Mouse (Mus musculus): ENCODE measurements around the gene Caskin1.
"Not testable (repeated sequence)": the region's sequence is repeated elsewhere in the genome, so short reads cannot be mapped to it uniquely, and the experiment has no call there.

The Caskin1 gene

GRCm38 (mm10) chr17:24488186-24488661 lies at the start of gene Caskin1:
Gene Caskin1 (plus strand): TSS chr17:24488601.
- peak in 1 of 2 experiments; percentile 63 for DNase-seq (ENCODE audit: low spot score in 2 of 2)

GRCm38 (mm10) chr17:24440377-24440776 lies 48.0 kb upstream of the Caskin1 start:
- DNase-seq (ENCODE audit: low spot score in 2 of 2) = no peak

DNA sequence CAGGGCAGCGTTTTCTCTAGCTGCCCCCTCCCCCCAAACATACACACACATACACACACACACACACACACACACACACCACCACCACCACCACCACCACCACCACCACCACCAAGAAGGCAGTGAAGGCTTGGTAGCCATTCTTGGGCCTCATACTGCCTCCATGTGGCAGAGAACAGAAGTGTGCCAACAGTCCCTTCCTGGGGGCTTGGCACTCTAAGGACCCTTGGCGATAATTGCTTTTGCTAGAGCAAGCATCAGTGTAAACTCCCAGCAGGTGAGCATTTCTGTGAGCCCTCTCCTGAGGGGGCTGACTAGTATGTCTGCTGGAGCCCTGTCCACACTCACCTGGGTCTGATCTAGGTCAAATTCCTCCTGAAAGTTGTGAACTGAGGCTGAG lies 47.3 kb upstream of the Caskin1 start:
- DNase-seq (ENCODE audit: low spot score in 2 of 2) = no peak

DNA sequence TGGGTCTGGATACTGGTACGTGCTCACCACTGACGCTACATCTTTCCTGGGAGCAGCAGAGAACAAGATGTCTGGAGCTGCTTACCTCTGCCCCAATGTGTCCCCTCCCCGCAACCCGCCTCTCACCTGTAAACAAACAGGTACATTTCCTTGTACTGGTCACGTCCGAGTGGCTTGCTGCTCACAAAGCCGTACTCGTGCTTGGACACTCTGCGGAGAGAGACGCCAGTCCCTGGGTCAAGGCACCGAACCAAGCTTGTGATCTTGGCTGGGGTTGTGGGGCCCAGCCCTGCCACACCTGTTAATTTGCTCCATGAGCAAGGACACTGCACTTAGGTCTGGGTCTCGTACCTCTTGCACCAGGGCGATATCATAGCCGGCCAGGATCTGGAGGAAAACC lies 46.3 kb upstream of the Caskin1 start:
- no peak for DNase-seq (ENCODE audit: low spot score in 2 of 2)

- no peak for DNase-seq (ENCODE audit: low spot score in 2 of 2)
Measured at GRCm38 (mm10) chr17:24442632-24443155, 45.7 kb upstream of the Caskin1 start, which contains the start of gene Dnase1l2. Gene Dnase1l2 (minus strand): TSS chr17:24443105.

- peak in 1 of 2 experiments; percentile 40 for DNase-seq (ENCODE audit: low spot score in 2 of 2)
Measured at GRCm38 (mm10) chr17:24443409-24443808, 45.0 kb upstream of the Caskin1 start.

DNA sequence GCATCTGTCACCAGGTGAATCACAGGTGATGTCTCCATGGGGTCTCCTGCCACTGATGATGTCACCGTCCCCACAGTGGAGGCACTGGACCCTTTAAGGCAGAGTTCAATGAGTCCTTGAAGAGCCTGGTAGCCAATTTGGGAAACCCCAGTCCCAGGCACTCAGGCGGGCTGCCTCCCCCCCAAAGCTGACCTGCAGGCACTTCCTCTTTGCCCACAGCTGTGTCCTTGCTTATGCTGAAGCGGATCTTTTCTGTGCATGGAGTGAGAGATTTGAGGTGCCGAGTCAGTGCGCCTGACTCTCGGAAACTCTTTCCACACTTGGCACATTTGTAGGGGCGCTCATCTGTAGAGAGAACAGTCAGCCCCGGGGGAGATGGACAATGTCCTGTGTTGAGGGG lies 41.8 kb upstream of the Caskin1 start:
- no peak for DNase-seq (ENCODE audit: low spot score in 2 of 2)

- DNase-seq (ENCODE audit: low spot score in 2 of 2) = no peak
Measured at GRCm38 (mm10) chr17:24449507-24449906, 38.9 kb upstream of the Caskin1 start.

- DNase-seq (ENCODE audit: low spot score in 2 of 2) = no peak
Measured at GRCm38 (mm10) chr17:24451220-24451619, 37.2 kb upstream of the Caskin1 start.

GRCm38 (mm10) chr17:24453372-24453771 lies 35.0 kb upstream of the Caskin1 start:
- no peak for DNase-seq (ENCODE audit: low spot score in 2 of 2)

DNA sequence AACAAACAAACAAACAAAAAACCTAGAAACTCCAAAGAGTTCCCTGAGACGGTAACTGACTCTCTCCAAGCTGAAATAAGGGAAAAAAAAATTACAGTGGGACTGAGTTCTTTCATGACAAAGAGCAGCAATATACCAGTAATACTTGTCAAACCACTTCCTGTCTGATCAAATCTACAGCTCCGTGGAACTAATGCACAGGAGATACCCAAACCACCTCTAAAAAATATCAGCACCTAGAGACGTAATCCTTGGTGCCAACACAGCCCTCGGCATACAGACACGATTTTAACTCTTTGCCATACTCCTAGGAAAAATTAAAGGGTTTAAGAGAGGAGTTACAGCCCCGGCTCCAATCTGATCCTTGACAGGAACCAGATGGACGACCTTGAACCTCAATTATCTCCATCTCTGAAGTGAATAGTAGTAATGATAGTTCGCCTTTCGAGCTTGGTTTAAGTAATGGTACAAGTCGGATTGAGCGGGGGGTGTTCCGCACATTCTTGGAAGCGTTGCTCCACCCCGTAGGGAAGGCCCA lies 34.1 kb upstream of the Caskin1 start:
- DNase-seq (ENCODE audit: low spot score in 2 of 2) = no peak

GRCm38 (mm10) chr17:24454756-24455522 lies 33.5 kb upstream of the Caskin1 start:
- peak; percentile 98 to 99 for DNase-seq (ENCODE audit: low spot score in 2 of 2)

GRCm38 (mm10) chr17:24455523-24456206 lies 32.7 kb upstream of the Caskin1 start:
- DNase-seq (ENCODE audit: low spot score in 2 of 2) = not testable (repeated sequence)

- DNase-seq (ENCODE audit: low spot score in 2 of 2) = no peak
Measured at GRCm38 (mm10) chr17:24461580-24461979, 26.8 kb upstream of the Caskin1 start.

DNA sequence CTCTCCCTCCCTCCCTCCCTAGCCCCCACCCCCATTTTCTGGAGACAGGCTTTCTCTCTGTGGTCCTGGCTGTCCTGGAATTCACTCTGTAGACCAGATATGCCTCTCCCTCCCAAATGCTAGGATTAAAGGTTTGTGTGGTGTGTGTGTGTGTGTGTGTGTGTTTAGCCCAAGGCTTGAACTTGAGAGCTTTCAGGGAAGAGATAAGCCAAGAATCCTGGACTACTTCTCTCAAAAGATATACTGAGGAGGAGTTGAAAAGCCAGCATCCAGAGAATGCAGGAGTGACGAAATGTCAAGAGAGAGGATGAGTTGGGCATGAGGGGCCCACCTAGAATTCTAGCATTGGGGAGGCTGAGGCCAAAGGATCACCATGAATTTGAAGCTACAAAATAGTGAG lies 25.5 kb upstream of the Caskin1 start:
- no peak for DNase-seq (ENCODE audit: low spot score in 2 of 2)

DNA sequence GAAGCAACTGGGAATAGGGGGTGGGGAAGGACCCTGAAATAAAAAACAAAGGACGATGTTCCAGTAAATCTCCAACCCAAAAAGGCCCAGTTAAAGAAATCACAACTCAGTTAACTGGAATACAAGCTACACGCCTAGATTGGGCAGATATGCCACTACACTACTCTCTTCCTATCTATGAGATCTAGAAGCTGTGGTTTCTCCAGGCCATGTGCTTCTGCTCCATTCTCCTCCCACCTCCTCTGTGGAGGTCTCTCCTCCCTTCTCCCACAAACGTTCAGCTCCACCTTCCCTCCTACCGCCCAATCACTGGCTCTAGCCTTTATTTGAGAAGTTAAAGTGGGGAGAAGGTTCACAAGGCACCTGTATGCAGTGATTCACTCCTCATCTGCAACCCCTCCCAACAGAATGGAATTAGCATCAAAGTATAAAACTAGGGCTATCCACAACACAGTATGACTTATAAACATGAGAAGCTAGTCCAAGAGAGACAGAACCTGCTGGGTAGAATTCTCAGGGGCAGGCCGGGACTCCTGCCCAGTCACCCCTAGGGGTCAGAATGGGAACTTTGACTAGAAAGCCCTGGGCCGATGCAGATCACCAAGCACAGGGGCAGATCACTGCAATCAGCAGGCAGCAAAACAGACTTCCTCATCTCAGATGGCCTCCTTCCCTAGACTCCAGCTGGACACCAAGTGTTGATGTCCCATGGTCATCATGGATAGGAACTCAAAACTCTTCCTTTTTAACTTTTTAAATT lies 24.8 kb upstream of the Caskin1 start:
- no peak for DNase-seq (ENCODE audit: low spot score in 2 of 2)

- no peak for DNase-seq (ENCODE audit: low spot score in 2 of 2)
Measured at GRCm38 (mm10) chr17:24468636-24469246, 19.7 kb upstream of the Caskin1 start.

- DNase-seq (ENCODE audit: low spot score in 2 of 2) = no peak
Measured at GRCm38 (mm10) chr17:24469336-24469909, 19.0 kb upstream of the Caskin1 start.

DNA sequence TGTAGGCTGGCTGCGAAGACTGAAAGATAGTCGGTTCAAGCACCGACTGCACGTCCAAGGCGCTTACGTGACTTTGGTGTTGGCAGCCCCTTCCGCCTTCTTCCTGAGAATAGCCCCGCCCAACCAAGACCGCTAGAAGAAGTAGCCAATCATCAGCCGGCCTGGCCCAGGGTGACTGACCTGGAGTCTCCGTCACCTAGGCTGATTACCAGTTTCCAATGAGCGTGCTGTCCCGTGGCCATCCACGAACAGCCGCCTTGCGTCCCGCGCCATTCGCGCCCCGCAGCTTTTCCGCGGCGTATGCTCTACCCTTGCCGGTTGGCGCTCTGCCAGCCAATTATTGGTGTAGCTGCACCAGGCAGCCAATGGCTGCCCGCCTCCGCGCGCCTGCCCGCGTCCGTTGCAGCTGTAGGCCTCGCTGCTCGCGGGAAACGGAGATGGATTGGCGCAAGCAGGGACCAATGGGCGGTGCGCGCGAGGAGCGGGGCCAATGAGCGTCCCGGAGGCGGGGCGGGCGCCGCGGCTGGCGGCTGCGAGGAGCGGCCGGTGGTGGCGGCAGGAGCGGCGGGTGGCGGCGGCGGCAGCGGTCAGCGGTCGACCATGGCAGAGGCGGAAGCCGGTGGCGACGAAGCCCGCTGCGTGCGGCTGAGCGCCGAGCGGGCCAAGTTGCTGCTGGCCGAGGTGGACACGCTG lies 18.3 kb upstream of the Caskin1 start, which contains the start of the genes E4f1 and Pgp:
Gene E4f1 (minus strand): TSS at position 404 of the 693 bp plus-strand sequence.
Gene Pgp (plus strand): TSS at position 483 of the 693 bp plus-strand sequence.
- peak; percentile 99 for DNase-seq (ENCODE audit: low spot score in 2 of 2)
